Mouse (Mus musculus): ENCODE measurements around the gene Rnf145. TPM values are rescaled to one million over a fixed set of nuclear protein-coding genes. Genes with fewer than 3 reads are reported as not detected.

The Rnf145 gene
- 7.9 TPM for polyA plus RNA-seq (2014; fragmentation: Illumina TruSeq; extraction: RNeasy Lipid Tissue Mini Kit (QIAGEN cat#74804); ENCODE audit: low read depth, low replicate concordance)

DNA sequence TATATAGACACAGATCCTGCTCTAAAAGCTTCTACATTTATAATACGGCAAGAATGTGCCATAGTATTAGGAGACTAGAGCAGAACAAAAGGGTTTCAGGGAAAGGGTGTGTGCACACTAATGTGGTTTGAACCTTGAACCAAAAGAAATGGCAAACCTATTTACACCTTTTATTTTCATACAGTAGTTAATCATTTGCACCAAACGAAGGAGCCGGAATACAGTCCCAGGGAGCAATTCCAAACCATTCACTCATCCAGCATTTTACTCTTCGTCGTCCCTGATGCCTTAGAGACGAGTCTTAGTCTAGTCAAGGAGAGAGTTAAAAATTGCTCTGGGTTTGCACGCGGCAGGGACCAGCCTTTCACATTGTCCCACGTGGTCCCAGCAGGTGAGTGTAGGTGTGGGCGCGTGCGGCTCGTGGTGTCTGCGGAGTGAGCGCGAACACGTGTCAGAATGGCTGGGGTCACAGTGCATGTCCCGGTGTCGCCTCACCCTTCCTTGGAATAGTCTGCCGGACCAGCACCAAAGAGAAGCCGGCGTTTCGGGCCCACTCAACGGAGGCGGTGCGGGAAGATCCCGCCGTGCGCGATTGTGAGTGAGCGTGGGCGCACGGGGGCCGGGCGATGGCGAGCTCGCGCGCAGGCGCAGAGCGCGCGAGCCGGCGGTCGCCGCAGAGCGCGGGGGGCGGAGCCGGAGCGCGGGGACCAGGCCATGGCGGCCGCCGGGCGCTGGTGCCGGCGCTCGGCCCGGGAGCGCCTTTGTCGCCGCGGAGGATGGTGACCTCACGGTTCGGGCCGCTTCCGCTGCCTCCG lies at the start of gene Rnf145:
TSS of gene Rnf145 (plus strand) at position 684 of the 815 bp plus-strand sequence.

DNA sequence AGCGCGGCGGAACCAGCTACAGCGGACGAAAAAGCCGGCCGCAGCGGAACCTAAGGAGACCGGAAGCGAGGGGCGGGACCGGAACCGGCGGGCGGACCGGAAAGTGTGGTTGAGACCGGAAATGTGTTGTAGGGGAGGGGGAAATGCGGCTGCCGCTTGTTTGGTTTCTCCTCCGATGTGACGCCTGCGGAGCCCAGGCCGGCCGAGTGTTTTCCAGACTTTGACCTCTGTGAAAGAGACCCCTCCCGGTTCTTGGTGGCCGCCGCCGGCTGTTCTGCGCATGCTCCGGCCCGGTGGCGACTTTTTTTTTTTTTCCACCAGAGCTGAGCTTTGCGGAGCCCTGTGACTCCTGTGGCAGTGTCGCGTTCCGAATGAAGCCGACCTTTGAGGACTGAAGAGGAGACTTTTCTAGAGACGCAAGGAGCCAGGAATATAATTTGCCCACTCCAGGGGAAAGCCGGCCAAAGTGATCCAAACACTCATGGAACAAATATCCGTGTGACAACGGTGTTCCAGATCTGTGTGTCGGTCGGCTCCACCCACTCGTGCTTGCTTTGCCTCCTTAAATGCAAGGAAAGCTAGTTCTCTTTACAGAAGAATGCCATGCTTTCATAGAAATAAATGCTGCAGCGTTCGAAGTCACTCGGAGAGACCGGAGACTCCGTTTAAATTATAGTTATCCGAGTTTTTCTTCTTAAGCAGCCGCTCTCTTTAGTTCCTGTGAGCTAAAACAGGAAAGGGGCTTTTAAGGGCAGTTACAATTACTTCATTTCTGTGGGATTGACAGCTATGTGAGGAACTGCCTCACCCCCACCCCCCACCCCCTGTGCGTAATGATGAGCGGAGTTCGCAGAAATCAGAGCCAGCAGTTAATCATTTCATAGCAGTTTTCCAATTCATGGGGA lies 48.1 kb upstream of the Rnf145 start, which contains the start of gene Ublcp1:
TSS of gene Ublcp1 (minus strand) at position 67 of the 905 bp plus-strand sequence.

Other genes with a start within 250 kb of the Rnf145 start
- not detected for gene Il12b, start 118.9 kb upstream of the Rnf145 start, polyA plus RNA-seq (2014; fragmentation: Illumina TruSeq; extraction: RNeasy Lipid Tissue Mini Kit (QIAGEN cat#74804); ENCODE audit: low read depth, low replicate concordance)
- gene Ublcp1, start 48.5 kb upstream of the Rnf145 start, polyA plus RNA-seq (2014; fragmentation: Illumina TruSeq; extraction: RNeasy Lipid Tissue Mini Kit (QIAGEN cat#74804); ENCODE audit: low read depth, low replicate concordance) = 56.2 TPM
- gene Ebf1, start 98.4 kb downstream of the Rnf145 start, polyA plus RNA-seq (2014; fragmentation: Illumina TruSeq; extraction: RNeasy Lipid Tissue Mini Kit (QIAGEN cat#74804); ENCODE audit: low read depth, low replicate concordance) = 0.13 TPM

Measured in liver, adult 10 weeks (tissue).